Mouse (Mus musculus) limb, embryonic 11.5 days (tissue): Measurements from ENCODE around the gene Pfkfb2. TPM values are rescaled to one million over a fixed set of nuclear protein-coding genes. Genes with fewer than 3 reads are reported as not detected.

Experiments
- ATAC-seq: fragments of 200-750 bp; cut with Nextera tagmentation; 2 replicates; pipeline ENCODE4 v1.8.0; 2017; ENCODE audit warnings: low read depth; ENCODE audit not compliant: insufficient number of reproducible peaks, low FRiP score, low TSS enrichment
- DNase-seq: peaks from one replicate; pipeline ENCODE4 v3.0.0-alpha.2; 2015; ENCODE audit warnings: low spot score
- H3K27ac ChIP-seq: fragments of 300-500 bp; sonication (generic); replicated peaks from 2 replicates; pipeline ENCODE4 v1.5.1; 2014; ENCODE audit warnings: low read depth, mild to moderate bottlenecking, low read length
- H3K27me3 ChIP-seq: fragments of 300-500 bp; sonication (generic); 2 replicates; pipeline ENCODE4 v1.6.1; 2014; ENCODE audit warnings: mild to moderate bottlenecking, low read length, mixed read lengths; ENCODE audit not compliant: control insufficient read depth, insufficient read depth
- H3K36me3 ChIP-seq: fragments of 300-500 bp; sonication (generic); 2 replicates; pipeline ENCODE4 v1.6.1; 2014; ENCODE audit warnings: mild to moderate bottlenecking, low read length, moderate library complexity, mixed read lengths; ENCODE audit not compliant: control insufficient read depth, insufficient read depth
- H3K4me1 ChIP-seq: fragments of 300-500 bp; sonication (generic); 2 replicates; pipeline ENCODE4 v1.6.1; 2014; ENCODE audit warnings: low read length, mixed read lengths; ENCODE audit not compliant: control insufficient read depth, insufficient read depth
- H3K4me2 ChIP-seq: fragments of 300-500 bp; sonication (generic); 2 replicates; pipeline ENCODE4 v1.6.1; 2014; ENCODE audit warnings: low read depth, mild to moderate bottlenecking, moderate library complexity; ENCODE audit not compliant: severe bottlenecking
- H3K4me3 ChIP-seq: fragments of 300-500 bp; sonication (generic); 2 replicates; pipeline ENCODE4 v1.5.1; 2014; ENCODE audit warnings: low read depth, low read length
- H3K9ac ChIP-seq: fragments of 300-500 bp; sonication (generic); 2 replicates; pipeline ENCODE4 v1.6.1; 2014; ENCODE audit warnings: mild to moderate bottlenecking, low read length
- H3K9me3 ChIP-seq: fragments of 300-500 bp; sonication (generic); 2 replicates; pipeline ENCODE4 v1.6.1; 2016; ENCODE audit warnings: low read length; ENCODE audit not compliant: control insufficient read depth
- WGBS: fragments of 180-500 bp; shearing (Covaris S2); extraction: QIAGEN DNeasy Blood & Tissue Kit; methylation state at CpG from one replicate; pipeline ENCODE4 v1.1.7; 2014; 5-methylcytosine and 5-hydroxymethylcytosine counted together
- polyA plus RNA-seq: library from polyadenylated mRNA; unstranded; fragments of >200 nt; fragmentation: Nextera tagmentation; extraction: Ambion mirVana; gene quantifications from 2 replicates; pipeline ENCODE4 v1.2.1, GENCODE M21; 2014

The Pfkfb2 gene
- polyA plus RNA-seq, 1 experiment from 2014 or later, result 4.5 TPM

DNA sequence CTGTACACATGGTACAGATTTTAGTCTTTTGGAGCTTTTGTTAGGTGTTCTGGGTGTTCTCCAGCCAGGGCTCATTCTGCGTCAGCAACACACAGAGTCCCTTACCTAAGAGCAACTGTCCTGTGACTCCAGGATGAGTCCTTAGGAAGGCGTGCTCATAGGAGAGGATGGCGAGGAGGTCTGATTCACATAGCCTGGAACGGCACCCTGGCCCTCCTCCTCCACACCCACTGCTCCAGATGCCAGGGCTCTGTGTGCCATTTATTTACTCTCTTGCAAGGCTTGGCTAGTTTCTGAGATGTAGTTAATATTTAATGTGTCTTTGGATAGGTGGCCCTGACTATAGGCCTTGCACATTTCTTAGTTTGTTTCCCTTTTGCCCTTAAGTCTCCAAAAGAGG, 4.6 kb upstream of the Pfkfb2 start:
- Histone ChIP-seq H3K27ac (no peak overlapping the region), H3K4me1 (no peaks in the 10 kb centered on the region), H3K4me2 (no peak overlapping the region), H3K36me3 (no peaks in the 10 kb centered on the region), H3K27me3 (no peaks in the 10 kb centered on the region), H3K4me3 (no peak overlapping the region), H3K9me3 (no peaks in the 10 kb centered on the region), H3K9ac (no peak overlapping the region)
- no peak for ATAC-seq
- 86% methylated on average over 4 of the region's 4 CpGs for WGBS
- no peak for DNase-seq

DNA sequence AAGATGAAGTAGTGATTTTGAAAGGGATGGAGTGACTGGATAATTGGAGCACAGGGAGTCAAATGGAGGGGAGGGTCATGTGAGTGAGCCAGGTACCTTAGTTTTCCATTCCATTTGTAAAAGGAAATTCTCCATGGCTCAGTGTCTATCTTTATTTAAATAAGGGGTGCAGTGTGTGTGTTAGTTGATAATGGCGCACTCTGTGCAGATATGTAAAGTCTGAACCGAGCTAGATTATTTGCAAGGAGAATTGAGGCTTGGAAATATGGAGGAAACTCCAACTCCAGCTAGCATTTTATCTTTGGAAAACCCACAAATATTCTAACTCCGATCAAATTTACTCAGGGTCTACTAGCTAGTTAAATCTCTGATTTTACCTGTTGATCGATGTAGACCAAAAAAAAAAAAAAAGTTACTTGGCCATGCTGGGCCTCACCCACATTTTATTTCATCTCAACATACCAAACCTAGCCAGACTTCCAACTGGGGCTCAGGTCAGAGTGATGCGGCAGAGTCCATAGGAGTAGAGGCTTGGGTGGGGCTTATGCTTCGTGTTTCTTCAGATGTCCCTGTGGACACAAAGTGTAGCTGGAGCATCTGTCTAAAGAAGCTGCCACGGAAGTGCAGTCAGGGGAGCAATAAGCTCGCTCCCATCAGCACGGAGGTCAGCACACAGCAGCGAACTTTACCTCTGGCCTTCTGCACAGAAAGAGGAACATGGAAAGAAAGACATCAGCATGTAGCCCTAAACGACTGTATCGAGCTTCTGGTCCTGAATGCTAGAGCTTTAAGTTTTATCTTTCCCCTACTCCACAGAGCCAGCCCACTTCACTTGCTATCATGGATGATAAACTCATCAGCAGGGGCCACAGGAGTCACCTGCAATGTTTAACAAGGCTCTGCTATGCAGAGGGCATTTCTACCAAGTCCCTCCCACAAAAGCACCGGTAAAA, 3.9 kb upstream of the Pfkfb2 start:
- no peak overlapping the region for H3K9ac ChIP-seq
- H3K27ac ChIP-seq, result no peak overlapping the region
- 90% methylated on average over 13 of the region's 13 CpGs for WGBS
- no peak overlapping the region for H3K4me2 ChIP-seq
- no peak overlapping the region for H3K4me3 ChIP-seq
- H3K27me3 ChIP-seq, result no peaks in the 10 kb centered on the region
- H3K36me3 ChIP-seq, result no peaks in the 10 kb centered on the region
- H3K9me3 ChIP-seq, result no peaks in the 10 kb centered on the region
- DNase-seq, result no peak
- no peak for ATAC-seq
- H3K4me1 ChIP-seq, result no peaks in the 10 kb centered on the region

GRCm38 (mm10) chr1:130731741-130732337, 2.8 kb upstream of the Pfkfb2 start, which contains the start of gene AA986860:
Gene AA986860, plus strand, starts transcription at chr1:130731976.
- peak; percentile 60 for ATAC-seq
- H3K4me1 ChIP-seq, result no peaks in the 10 kb centered on the region
- H3K27me3 ChIP-seq, result no peaks in the 10 kb centered on the region
- DNase-seq, result peak; percentile 26
- no peak within 1 kb of the TSS for H3K4me2 ChIP-seq
- no peaks in the 10 kb centered on the region for H3K36me3 ChIP-seq
- H3K4me3 ChIP-seq, result no peak within 1 kb of the TSS
- H3K9me3 ChIP-seq, result no peaks in the 10 kb centered on the region
- H3K27ac ChIP-seq, result no peak within 1 kb of the TSS
- H3K9ac ChIP-seq, result no peak within 1 kb of the TSS
- 4% methylated on average over 10 of the region's 10 CpGs for WGBS

GRCm38 (mm10) chr1:130728708-130729107, 345 bp downstream of the Pfkfb2 start:
- ATAC-seq, result no peak
- 93% methylated on average over 3 of the region's 3 CpGs for WGBS
- Histone ChIP-seq H3K9ac (no peak overlapping the region), H3K4me1 (no peaks in the 10 kb centered on the region), H3K4me3 (no peak overlapping the region), H3K9me3 (no peaks in the 10 kb centered on the region), H3K27ac (no peak overlapping the region), H3K27me3 (no peaks in the 10 kb centered on the region), H3K36me3 (no peaks in the 10 kb centered on the region), H3K4me2 (no peak overlapping the region)
- no peak for DNase-seq

- Histone ChIP-seq H3K9ac (no peak overlapping the region), H3K9me3 (no peaks in the 10 kb centered on the region), H3K27me3 (no peaks in the 10 kb centered on the region), H3K4me3 (no peak overlapping the region), H3K36me3 (no peaks in the 10 kb centered on the region), H3K4me2 (no peak overlapping the region), H3K4me1 (no peaks in the 10 kb centered on the region), H3K27ac (no peak overlapping the region)
- ATAC-seq (no peak), DNase-seq (no peak)
- 76% methylated on average over 1 of the region's 1 CpGs for WGBS
Measured at GRCm38 (mm10) chr1:130728070-130728469, 983 bp downstream of the Pfkfb2 start.

DNA sequence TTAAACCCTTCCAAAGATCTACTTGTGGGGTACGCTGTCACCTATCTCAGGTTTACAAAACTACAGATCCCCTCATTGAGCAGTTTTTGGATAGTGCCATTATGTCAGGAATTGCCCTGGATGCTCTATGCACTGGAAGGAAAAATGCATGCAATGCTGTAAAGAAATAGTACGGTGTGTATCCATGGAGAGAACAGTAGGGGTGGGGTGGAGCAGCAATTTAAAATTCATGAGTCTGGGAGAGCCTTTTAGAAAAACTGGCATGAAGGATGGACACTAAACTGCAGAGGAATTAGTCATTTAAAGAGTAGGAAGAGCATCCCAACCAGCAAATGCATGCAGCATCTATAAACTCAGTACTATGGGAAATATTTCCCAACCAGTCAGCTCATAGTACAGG, 2.7 kb downstream of the Pfkfb2 start:
- 90% methylated on average over 2 of the region's 2 CpGs for WGBS
- Histone ChIP-seq H3K9ac (no peak overlapping the region), H3K27ac (no peak overlapping the region), H3K36me3 (no peaks in the 10 kb centered on the region), H3K4me2 (no peak overlapping the region), H3K4me1 (no peaks in the 10 kb centered on the region), H3K9me3 (no peaks in the 10 kb centered on the region), H3K27me3 (no peaks in the 10 kb centered on the region), H3K4me3 (no peak overlapping the region)
- ATAC-seq (no peak), DNase-seq (no peak)

DNA sequence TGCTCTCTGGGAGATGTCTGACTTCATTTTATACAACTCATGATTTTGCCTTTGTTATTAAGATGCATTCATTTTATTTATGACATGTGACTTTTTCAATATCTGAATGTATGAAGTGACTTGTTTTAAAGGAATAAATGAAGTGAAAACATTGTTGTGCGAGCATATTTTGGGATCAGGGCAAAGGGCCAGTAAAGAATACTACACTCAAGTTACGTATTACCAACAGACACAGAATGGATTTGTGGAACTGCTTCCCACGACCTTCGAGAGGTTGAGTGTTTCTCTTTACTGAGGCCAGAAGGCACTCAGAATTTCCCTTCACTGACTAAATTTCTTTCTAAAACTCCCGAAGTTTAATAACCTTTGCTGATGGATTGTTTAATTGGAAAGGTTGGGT, 4.8 kb downstream of the Pfkfb2 start:
- no peak overlapping the region for H3K4me2 ChIP-seq
- no peak overlapping the region for H3K27ac ChIP-seq
- H3K27me3 ChIP-seq, result no peaks in the 10 kb centered on the region

DNA sequence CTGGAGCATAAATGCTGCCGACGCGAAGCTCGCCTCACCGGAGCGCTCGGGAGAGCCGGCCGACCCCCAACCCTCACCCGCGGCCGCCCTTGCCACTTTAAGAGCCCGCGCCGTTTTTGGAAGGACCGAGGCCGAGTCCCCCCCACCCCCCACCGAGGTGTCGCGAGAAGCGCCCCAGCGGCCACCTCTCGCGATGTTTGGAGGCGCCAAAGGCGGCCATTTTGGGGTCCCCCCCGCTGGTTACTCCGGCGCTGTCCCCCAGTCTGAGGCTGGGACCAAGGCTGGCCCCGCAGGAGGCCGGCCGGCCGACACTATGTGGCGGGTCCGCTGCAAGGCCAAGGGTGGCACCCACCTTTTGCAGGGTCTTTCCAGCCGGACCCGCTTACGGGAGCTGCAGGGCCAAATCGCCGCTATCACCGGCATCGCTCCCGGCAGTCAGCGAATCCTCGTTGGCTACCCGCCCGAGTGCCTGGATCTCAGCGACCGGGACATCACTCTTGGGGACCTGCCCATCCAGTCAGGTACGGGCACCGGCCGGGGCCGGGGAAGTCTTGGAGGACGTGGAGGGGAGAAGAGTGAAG, 11.7 kb downstream of the Pfkfb2 start, which contains the start of gene Yod1:
Yod1 (plus strand) TSS at position 37 of the 581 bp plus-strand sequence.
- no peaks in the 10 kb centered on the region for H3K36me3 ChIP-seq
- H3K9me3 ChIP-seq, result no peaks in the 10 kb centered on the region
- H3K4me3 ChIP-seq, result peak within 1 kb of the TSS; percentile 84
- ATAC-seq (peak; percentile 79), DNase-seq (peak; percentile 92)
- WGBS, result under 1% methylated on average over 54 of the region's 54 CpGs
- H3K4me2 ChIP-seq, result peak within 1 kb of the TSS; percentile 99
- H3K27ac ChIP-seq, result no peak within 1 kb of the TSS; the same call in 1 of the 2 replicates
- peaks cover 2% of the 10 kb centered on the region; the same call in 1 of the 2 replicates for H3K4me1 ChIP-seq
- H3K27me3 ChIP-seq, result no peaks in the 10 kb centered on the region
- H3K9ac ChIP-seq, result peak within 1 kb of the TSS; percentile 93

More for the DNA sequence above, 4.8 kb downstream of the Pfkfb2 start:
- no peaks in the 10 kb centered on the region for H3K4me1 ChIP-seq
- H3K36me3 ChIP-seq, result no peaks in the 10 kb centered on the region
- no peak overlapping the region for H3K4me3 ChIP-seq
- H3K9me3 ChIP-seq, result no peaks in the 10 kb centered on the region
- ATAC-seq (no peak), DNase-seq (no peak)
- WGBS, result 94% methylated on average over 5 of the region's 5 CpGs
- no peak overlapping the region for H3K9ac ChIP-seq
